Mouse (Mus musculus) stomach, embryonic 16.5 days (tissue): Measurements from ENCODE around the gene Apol7a. TPM values are rescaled to one million over a fixed set of nuclear protein-coding genes. Genes with fewer than 3 reads are reported as not detected.
"Not testable (repeated sequence)": the region's sequence is repeated elsewhere in the genome, so short reads cannot be mapped to it uniquely, and the experiment has no call there.

Source experiments
- ATAC-seq: fragments of 200-750 bp; cut with Nextera tagmentation; 2 replicates; pipeline ENCODE4 v1.8.0; 2017; ENCODE audit warnings: moderate number of reproducible peaks, moderate TSS enrichment; ENCODE audit not compliant: insufficient read depth, low FRiP score
- H3K27ac ChIP-seq: fragments of 300-500 bp; sonication (generic); 2 replicates; pipeline ENCODE4 v1.5.1; 2014; ENCODE audit warnings: low read length
- H3K27me3 ChIP-seq: fragments of 300-500 bp; sonication (generic); 2 replicates; pipeline ENCODE4 v1.6.1; 2014; ENCODE audit warnings: low read length, control low read depth, mixed read lengths; ENCODE audit not compliant: control insufficient read depth, insufficient read depth
- H3K36me3 ChIP-seq: fragments of 300-500 bp; sonication (generic); 2 replicates; pipeline ENCODE4 v1.6.1; 2014; ENCODE audit warnings: low read length; ENCODE audit not compliant: control insufficient read depth, insufficient read depth
- H3K4me1 ChIP-seq: fragments of 300-500 bp; sonication (generic); 2 replicates; pipeline ENCODE4 v1.6.1; 2014; ENCODE audit warnings: low read length, control low read depth, mixed read lengths; ENCODE audit not compliant: control insufficient read depth, insufficient read depth
- H3K4me2 ChIP-seq: fragments of 300-500 bp; sonication (generic); 2 replicates; pipeline ENCODE4 v1.6.1; 2014; ENCODE audit warnings: low read depth, low read length, mixed read lengths
- H3K4me3 ChIP-seq: fragments of 300-500 bp; sonication (generic); replicated peaks from 2 replicates; pipeline ENCODE4 v1.5.1; 2014; ENCODE audit warnings: mild to moderate bottlenecking, low read length
- H3K9ac ChIP-seq: fragments of 300-500 bp; sonication (generic); 2 replicates; pipeline ENCODE4 v1.6.1; 2014; ENCODE audit warnings: low read length
- H3K9me3 ChIP-seq: fragments of 300-500 bp; sonication (generic); replicated peaks from 2 replicates; pipeline ENCODE4 v1.6.1; 2016; ENCODE audit warnings: low read length, control low read depth; ENCODE audit not compliant: control insufficient read depth
- WGBS: fragments of 180-500 bp; shearing (Covaris S2); extraction: QIAGEN DNeasy Blood & Tissue Kit; methylation state at CpG from one replicate; pipeline ENCODE4 v1.1.7; 2014; 5-methylcytosine and 5-hydroxymethylcytosine counted together
- polyA plus RNA-seq: library from polyadenylated mRNA; unstranded; fragments of >200 nt; fragmentation: Nextera tagmentation; extraction: Ambion mirVana; gene quantifications from 2 replicates; pipeline ENCODE4 v1.2.1, GENCODE M21; 2015

The Apol7a gene
- polyA plus RNA-seq, 1 experiment from 2014 or later = 9.0 TPM

DNA sequence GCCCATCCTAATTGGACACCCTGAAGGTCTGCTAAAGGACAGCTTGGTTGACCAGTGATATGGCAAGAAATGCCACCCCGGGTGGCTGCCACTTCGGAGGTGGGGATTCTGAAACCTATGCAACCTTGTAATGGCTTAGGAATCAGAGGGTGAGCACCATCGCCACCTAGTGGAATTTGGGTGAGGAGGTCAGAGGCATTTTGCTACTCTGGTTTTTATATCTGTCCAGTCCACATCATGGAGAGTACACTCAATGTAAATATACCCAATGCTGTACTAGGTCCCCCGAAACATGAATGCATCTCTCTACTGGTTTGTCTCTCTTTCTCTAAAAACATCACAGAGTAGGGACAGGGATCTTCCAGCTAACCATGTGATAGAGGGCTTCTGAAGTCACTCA is 13.8 kb upstream of the Apol7a start:
- H3K4me2 ChIP-seq, H3K9ac ChIP-seq, H3K36me3 ChIP-seq, H3K27me3 ChIP-seq, ATAC-seq, H3K9me3 ChIP-seq, H3K4me3 ChIP-seq, H3K4me1 ChIP-seq, H3K27ac ChIP-seq: not testable (repeated sequence)
- WGBS = 29% methylated on average over 4 of the region's 4 CpGs

DNA sequence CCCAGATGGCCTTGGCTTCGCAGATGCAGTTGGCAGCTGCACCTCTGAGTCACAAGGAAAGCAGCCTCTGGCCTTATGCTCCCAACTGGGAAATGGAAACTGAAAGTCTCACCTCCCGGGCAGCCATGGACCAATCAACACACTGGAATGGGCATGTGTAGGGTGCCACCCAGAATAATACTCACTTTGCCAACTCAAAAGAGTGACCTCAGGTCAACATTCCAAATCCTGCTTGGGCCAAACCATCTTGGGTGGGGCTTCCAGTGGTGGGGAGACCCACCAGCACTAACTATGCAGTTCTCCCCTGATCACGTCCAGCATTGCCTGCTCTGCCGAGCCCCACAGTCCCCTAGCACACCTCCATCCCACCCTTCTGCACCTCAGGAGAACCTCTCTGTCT is 12.1 kb upstream of the Apol7a start, which contains the start of gene Apol9a:
Gene Apol9a, minus strand, starts transcription at position 101 of the 400 bp plus-strand sequence.
- not testable (repeated sequence) for H3K4me3 ChIP-seq, H3K4me2 ChIP-seq, H3K36me3 ChIP-seq, H3K27ac ChIP-seq, H3K27me3 ChIP-seq, H3K9ac ChIP-seq, H3K4me1 ChIP-seq, ATAC-seq, H3K9me3 ChIP-seq
- 100% methylated on average over 1 of the region's 4 CpGs for WGBS

GRCm38 (mm10) chr15:77406370-77406769 is 7.5 kb upstream of the Apol7a start:
- H3K9me3 ChIP-seq, H3K27ac ChIP-seq, H3K9ac ChIP-seq, H3K4me1 ChIP-seq, ATAC-seq, H3K36me3 ChIP-seq, H3K4me2 ChIP-seq, H3K27me3 ChIP-seq, H3K4me3 ChIP-seq: not testable (repeated sequence)
- 61% methylated on average over 10 of the region's 10 CpGs for WGBS

DNA sequence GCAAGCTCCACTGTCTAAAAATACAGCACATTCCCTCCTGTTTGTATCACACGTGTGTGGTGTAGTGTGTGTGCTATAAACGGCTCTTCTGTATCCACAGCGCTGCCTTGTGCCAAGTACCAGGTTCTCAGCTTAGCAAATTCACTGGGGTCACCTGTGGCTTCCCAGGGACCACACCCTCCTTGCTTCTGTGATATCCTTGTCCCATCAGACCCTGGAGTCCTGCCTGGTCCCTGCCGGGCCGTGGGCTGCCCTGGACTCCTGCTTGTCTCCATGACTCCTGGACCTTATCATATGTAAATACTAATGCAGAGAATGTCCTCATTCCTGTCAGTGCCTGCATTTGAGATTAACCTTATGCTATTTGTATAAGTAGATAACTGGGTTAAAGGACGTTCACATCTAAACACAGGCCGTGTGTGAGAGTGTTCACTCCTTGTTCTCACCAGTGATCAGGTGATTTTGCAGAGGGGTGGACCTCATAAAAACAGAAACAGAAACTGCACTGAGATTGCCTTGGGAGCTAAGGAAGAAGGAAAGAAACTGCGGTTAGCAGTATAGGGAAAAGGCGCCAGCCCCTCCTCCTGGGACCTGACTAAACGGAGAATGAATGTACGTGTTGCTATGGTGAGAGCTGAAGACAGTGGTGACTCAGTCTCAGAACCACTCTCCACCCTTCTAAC is 1.3 kb downstream of the Apol7a start:
- not testable (repeated sequence) for H3K4me1 ChIP-seq, H3K4me3 ChIP-seq, H3K9me3 ChIP-seq, H3K36me3 ChIP-seq, H3K9ac ChIP-seq, H3K27me3 ChIP-seq
- peak overlapping the region; percentile 85 for H3K27ac ChIP-seq
- WGBS = 30% methylated on average over 11 of the region's 11 CpGs
- ATAC-seq = peak; percentile 90
- H3K4me2 ChIP-seq = peak overlapping the region; percentile 34; the same call in 1 of the 2 replicates

DNA sequence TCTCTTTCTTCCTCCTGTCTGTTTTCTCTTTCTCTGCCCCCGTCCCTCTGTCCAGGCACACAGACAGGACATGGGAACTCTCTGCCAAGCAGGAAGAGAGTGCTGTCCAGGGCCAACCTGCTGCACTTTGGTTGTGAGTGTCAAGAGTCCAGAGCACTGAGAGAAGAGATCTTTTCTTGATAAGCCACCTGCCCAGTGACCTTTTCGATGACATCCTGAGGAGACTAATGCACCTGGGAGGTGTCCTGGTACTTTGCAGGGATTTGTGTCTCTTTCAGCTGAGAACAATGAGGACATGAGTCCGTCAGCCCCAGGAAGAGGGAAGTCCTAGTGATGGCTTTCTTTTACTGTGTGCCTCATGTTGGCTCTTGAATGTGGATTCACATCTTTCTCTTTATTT is 5.1 kb downstream of the Apol7a start:
- H3K4me2 ChIP-seq, H3K4me1 ChIP-seq, H3K4me3 ChIP-seq, H3K27me3 ChIP-seq, H3K9me3 ChIP-seq, H3K36me3 ChIP-seq, H3K9ac ChIP-seq, ATAC-seq, H3K27ac ChIP-seq: not testable (repeated sequence)
- 45% methylated on average over 3 of the region's 3 CpGs for WGBS

GRCm38 (mm10) chr15:77387462-77387861 is 11.4 kb downstream of the Apol7a start:
- 82% methylated on average over 2 of the region's 2 CpGs for WGBS
- H3K4me2 ChIP-seq = no peak overlapping the region
- H3K4me3 ChIP-seq = no peak overlapping the region
- H3K9ac ChIP-seq = no peak overlapping the region
- H3K36me3 ChIP-seq = no peaks in the 10 kb centered on the region
- H3K27me3 ChIP-seq = no peaks in the 10 kb centered on the region
- no peaks in the 10 kb centered on the region for H3K9me3 ChIP-seq
- no peak for ATAC-seq
- no peak overlapping the region for H3K27ac ChIP-seq
- H3K4me1 ChIP-seq = no peaks in the 10 kb centered on the region

DNA sequence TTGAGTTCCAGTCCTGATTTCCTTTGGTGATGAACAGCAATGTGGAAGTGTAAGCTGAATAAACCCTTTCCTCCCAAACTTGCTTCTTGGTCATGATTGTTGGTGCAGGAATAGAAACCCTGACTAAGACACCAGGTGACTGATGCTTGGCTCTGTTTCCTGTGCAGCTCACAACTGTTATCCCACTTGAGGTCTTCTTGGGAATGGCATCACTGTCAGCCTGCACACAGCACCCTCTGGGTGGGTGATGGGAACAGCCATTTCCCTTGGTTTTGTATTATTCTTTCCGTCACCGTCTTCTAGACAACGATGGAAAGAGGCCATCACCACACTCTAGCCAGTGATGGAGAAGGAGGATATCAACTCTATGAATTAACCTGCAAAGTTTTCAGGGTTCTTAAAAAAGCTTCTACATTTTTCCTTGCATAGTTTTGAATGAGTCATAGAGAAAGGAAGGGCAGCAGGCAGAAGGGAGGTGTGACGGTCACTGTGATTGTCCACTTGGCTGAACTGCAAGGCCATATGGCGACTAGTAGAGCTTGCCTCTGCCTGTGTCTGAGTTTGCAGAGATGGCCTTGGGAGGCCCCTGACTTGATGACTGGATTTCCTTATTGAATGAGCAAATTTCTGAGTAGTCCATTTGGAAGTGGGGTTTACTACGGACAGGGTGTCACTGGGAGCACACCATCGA is 14.4 kb downstream of the Apol7a start:
- H3K4me1 ChIP-seq = no peaks in the 10 kb centered on the region
- H3K27me3 ChIP-seq = no peaks in the 10 kb centered on the region
- no peak overlapping the region for H3K4me3 ChIP-seq
- no peak overlapping the region for H3K9ac ChIP-seq
- WGBS = 87% methylated on average over 7 of the region's 7 CpGs
- ATAC-seq = no peak
- no peak overlapping the region for H3K27ac ChIP-seq
- H3K36me3 ChIP-seq = no peaks in the 10 kb centered on the region
- no peak overlapping the region for H3K4me2 ChIP-seq
- H3K9me3 ChIP-seq = no peaks in the 10 kb centered on the region

DNA sequence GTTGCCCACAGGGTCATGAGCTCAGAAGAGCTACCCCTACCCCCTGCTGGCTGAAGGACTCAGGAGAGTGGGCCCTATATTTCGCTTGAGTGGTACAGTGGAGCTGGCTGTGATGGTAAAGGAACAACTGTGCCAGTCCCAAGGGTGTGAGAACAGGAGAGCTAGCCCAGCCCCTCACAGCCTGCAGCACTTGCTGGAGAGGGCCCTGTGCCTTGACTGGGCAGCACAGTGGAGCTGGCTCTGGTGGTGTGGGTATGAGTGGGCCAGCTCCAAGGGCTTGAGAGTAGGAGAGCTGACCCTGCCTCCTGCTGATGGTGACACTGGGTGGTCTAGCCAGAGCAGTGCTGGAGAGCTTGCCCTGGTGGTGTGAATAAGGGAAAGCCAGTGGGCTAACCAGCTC is 16.0 kb downstream of the Apol7a start:
- Histone ChIP-seq H3K9ac (no peak overlapping the region), H3K4me1 (no peaks in the 10 kb centered on the region), H3K36me3 (no peaks in the 10 kb centered on the region), H3K4me2 (no peak overlapping the region), H3K4me3 (no peak overlapping the region), H3K27me3 (no peaks in the 10 kb centered on the region), H3K9me3 (no peaks in the 10 kb centered on the region), H3K27ac (no peak overlapping the region)
- WGBS = 76% methylated on average over 1 of the region's 1 CpGs
- ATAC-seq = peak; percentile 19; the same call in 1 of the 2 replicates

DNA sequence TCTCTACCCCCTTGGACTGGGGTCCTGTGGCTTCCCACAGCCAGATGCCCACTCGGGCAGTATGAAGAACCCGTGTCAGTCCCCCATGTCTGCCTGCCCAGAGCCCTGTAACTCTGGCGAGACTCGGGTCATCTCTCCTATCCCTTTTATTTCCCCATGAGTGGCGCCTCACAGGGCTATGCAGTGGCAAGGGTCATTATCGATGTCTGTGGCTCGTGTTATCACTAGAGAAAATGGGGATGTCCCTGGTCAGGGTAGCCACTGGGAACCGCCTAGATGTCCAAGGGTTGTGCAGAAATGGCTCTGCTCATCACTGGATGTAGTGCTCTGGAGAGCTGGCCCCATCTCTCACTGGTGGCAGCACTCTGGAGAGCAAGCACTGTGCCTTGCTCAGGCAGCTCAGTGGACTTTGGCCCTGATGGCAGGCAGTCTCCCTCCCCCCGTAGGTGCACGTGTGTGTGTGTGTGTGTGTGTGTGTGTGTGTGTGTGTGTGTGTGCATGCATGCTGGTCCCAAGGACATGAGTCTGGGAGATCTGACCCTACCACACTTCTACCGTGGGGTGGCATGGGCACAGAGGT is 16.5 kb downstream of the Apol7a start:
- H3K4me3 ChIP-seq = no peak overlapping the region
- no peak overlapping the region for H3K4me2 ChIP-seq
- no peaks in the 10 kb centered on the region for H3K4me1 ChIP-seq
- no peaks in the 10 kb centered on the region for H3K9me3 ChIP-seq
- ATAC-seq = peak; percentile 80; the same call in 1 of the 2 replicates
- no peak overlapping the region for H3K9ac ChIP-seq
- 77% methylated on average over 11 of the region's 11 CpGs for WGBS
- no peaks in the 10 kb centered on the region for H3K36me3 ChIP-seq
- H3K27ac ChIP-seq = no peak overlapping the region
- H3K27me3 ChIP-seq = no peaks in the 10 kb centered on the region
